ENCODE assay signal across 29 mouse cellular contexts in genomic region chr7:34292633-34293032, GRCm38 (mm10). TPM values are rescaled to one million over a fixed set of nuclear protein-coding genes. Genes with fewer than 3 reads are reported as not detected.
"Had no signal": no experiment of that assay in that cellular context is flagged by ENCODE, and none has a peak within 500 bp of the region (broad histone marks: within the 10 kb centered on the region; RNA-seq: fewer than 3 reads in every experiment).

No protein-coding gene starts in this region.

- H3K27me3 ChIP-seq: limb, embryonic 13.5 days; liver, embryonic 12.5 days; liver, embryonic 15.5 days; midbrain, embryonic 12.5 days; midbrain, embryonic 15.5 days; neural tube, embryonic 12.5 days; neural tube, embryonic 15.5 days; stomach, embryonic 15.5 days had no signal

- H3K9me3 ChIP-seq: limb, embryonic 10.5 days; limb, embryonic 13.5 days; liver, embryonic 12.5 days; liver, embryonic 15.5 days; midbrain, embryonic 12.5 days; midbrain, embryonic 15.5 days; neural tube, embryonic 12.5 days; neural tube, embryonic 15.5 days; stomach, embryonic 15.5 days had no signal

- H3K4me2 ChIP-seq: limb, embryonic 13.5 days; liver, embryonic 12.5 days; liver, embryonic 15.5 days; midbrain, embryonic 12.5 days; midbrain, embryonic 15.5 days; neural tube, embryonic 12.5 days; neural tube, embryonic 15.5 days; stomach, embryonic 15.5 days had no signal

- H3K9ac ChIP-seq: limb, embryonic 13.5 days; liver, embryonic 12.5 days; liver, embryonic 15.5 days; midbrain, embryonic 12.5 days; midbrain, embryonic 15.5 days; neural tube, embryonic 12.5 days; neural tube, embryonic 15.5 days; stomach, embryonic 15.5 days had no signal

- ATAC-seq: intestine, postnatal 0 days; liver, embryonic 12.5 days; midbrain, embryonic 15.5 days had no signal

- DNase-seq: kidney, adult 2 months; kidney, postnatal 25 days; layer of hippocampus, adult 9-11 months; liver; lung, adult 2 months; right cerebral cortex, adult 18-20 months; right cerebral cortex, postnatal 25 days; spleen, adult 18-20 months; thymus, postnatal 25 days had no signal

- H3K4me1 ChIP-seq: limb, embryonic 10.5 days; limb, embryonic 13.5 days; midbrain, embryonic 12.5 days; midbrain, embryonic 15.5 days; neural tube, embryonic 12.5 days; neural tube, embryonic 15.5 days; stomach, embryonic 15.5 days had no signal

- H3K4me3 ChIP-seq: layer of hippocampus, adult 2 months; limb, embryonic 10.5 days; limb, embryonic 13.5 days; liver, embryonic 12.5 days; liver, embryonic 15.5 days; midbrain, embryonic 12.5 days; midbrain, embryonic 15.5 days; neural tube, embryonic 12.5 days; neural tube, embryonic 15.5 days; stomach, embryonic 15.5 days had no signal

- H3K27ac ChIP-seq: kidney, postnatal 0 days; limb, embryonic 10.5 days; limb, embryonic 13.5 days; liver, embryonic 12.5 days; liver, embryonic 15.5 days; macrophage; midbrain, embryonic 12.5 days; midbrain, embryonic 15.5 days; neural tube, embryonic 12.5 days; neural tube, embryonic 15.5 days; stomach, embryonic 15.5 days had no signal

- H3K36me3 ChIP-seq: limb, embryonic 10.5 days; limb, embryonic 13.5 days; liver, embryonic 15.5 days; midbrain, embryonic 12.5 days; midbrain, embryonic 15.5 days; neural tube, embryonic 12.5 days; neural tube, embryonic 15.5 days; stomach, embryonic 15.5 days had no signal

RNA-seq across cellular contexts. Expression of gene Gm6096, which starts 41.8 kb away (rescaled TPM):
- total RNA-seq: layer of hippocampus, adult 2 months; layer of hippocampus, postnatal 25 days; left cerebral cortex, adult 18-20 months; left cerebral cortex, postnatal 25 days; megakaryocyte, adult 5-6 weeks had no signal
- polyA plus RNA-seq: intestine, postnatal 0 days; kidney, adult 2 months; kidney, embryonic 14.5 days; large intestine, adult 2 months; limb, embryonic 10.5 days; liver, embryonic 12.5 days; liver, embryonic 15.5 days; lung, adult 2 months; macrophage; midbrain, embryonic 15.5 days; neural tube, embryonic 12.5 days; neural tube, embryonic 15.5 days; stomach, embryonic 15.5 days; thymus, postnatal 0 days had no signal
